Mouse (Mus musculus) frontal cortex, postnatal 14 days (tissue): ENCODE results near the gene Fggy.

ENCODE experiments used
- DNase-seq, 2 experiments: peaks; one replicate each; pipeline ENCODE4 v3.0.0; 2022; ENCODE audit warnings: low spot score in 2 of 2

Fggy gene

GRCm38 (mm10) chr4:95860601-95861000 lies 303.3 kb downstream of the Fggy start:
- no peak for DNase-seq

GRCm38 (mm10) chr4:95861074-95861473 lies 303.8 kb downstream of the Fggy start:
- no peak for DNase-seq

- no peak for DNase-seq
These were observed 304.4 kb downstream of the Fggy start for GRCm38 (mm10) chr4:95861741-95862155.

GRCm38 (mm10) chr4:95862276-95862675 lies 305.0 kb downstream of the Fggy start:
- no peak for DNase-seq

- no peak for DNase-seq
These were observed 305.6 kb downstream of the Fggy start for GRCm38 (mm10) chr4:95862781-95863499.

- DNase-seq: no peak
These were observed 306.1 kb downstream of the Fggy start for GRCm38 (mm10) chr4:95863500-95863803.

GRCm38 (mm10) chr4:95865251-95865650 lies 307.9 kb downstream of the Fggy start:
- no peak for DNase-seq

- DNase-seq: no peak
These were observed 308.6 kb downstream of the Fggy start for GRCm38 (mm10) chr4:95865882-95866281.

- DNase-seq: no peak
These were observed 309.8 kb downstream of the Fggy start for GRCm38 (mm10) chr4:95867103-95867502.

GRCm38 (mm10) chr4:95868348-95868747 lies 311.0 kb downstream of the Fggy start:
- DNase-seq: no peak

GRCm38 (mm10) chr4:95871216-95871881 lies 314.0 kb downstream of the Fggy start:
- peak in 1 of 2 experiments; percentile 64 for DNase-seq

GRCm38 (mm10) chr4:95875896-95876295 lies 318.6 kb downstream of the Fggy start:
- no peak for DNase-seq

- DNase-seq: no peak
These were observed 320.1 kb downstream of the Fggy start for GRCm38 (mm10) chr4:95877436-95877835.

GRCm38 (mm10) chr4:95881751-95882350 lies 324.5 kb downstream of the Fggy start:
- DNase-seq: no peak

GRCm38 (mm10) chr4:95884184-95885145 lies 327.2 kb downstream of the Fggy start:
- DNase-seq: no peak

- no peak for DNase-seq
These were observed 338.0 kb downstream of the Fggy start for GRCm38 (mm10) chr4:95895199-95895754.

- no peak for DNase-seq
These were observed 339.3 kb downstream of the Fggy start for GRCm38 (mm10) chr4:95896571-95896970.

GRCm38 (mm10) chr4:95897236-95897874 lies 340.0 kb downstream of the Fggy start:
- DNase-seq: peak in 1 of 2 experiments; percentile 32

GRCm38 (mm10) chr4:95898714-95899113 lies 341.4 kb downstream of the Fggy start:
- DNase-seq: no peak

- no peak for DNase-seq
These were observed 342.8 kb downstream of the Fggy start for GRCm38 (mm10) chr4:95899926-95900712.
